Mouse (Mus musculus) embryonic facial prominence, embryonic 10.5 days (tissue): Measurements from ENCODE around the gene Hrnr. TPM values are rescaled to one million over a fixed set of nuclear protein-coding genes. Genes with fewer than 3 reads are reported as not detected.

ENCODE experiments used
- DNase-seq: peaks from one replicate; pipeline ENCODE4 v3.0.0-alpha.2; 2017; ENCODE audit warnings: low spot score
- H3K27ac ChIP-seq: fragments of 300-500 bp; sonication (generic); replicated peaks from 2 replicates; pipeline ENCODE4 v1.5.1; 2016; ENCODE audit warnings: mild to moderate bottlenecking
- H3K27me3 ChIP-seq: fragments of 300-500 bp; sonication (generic); replicated peaks from 2 replicates; pipeline ENCODE4 v1.6.1; 2016; ENCODE audit warnings: low read depth, mild to moderate bottlenecking; ENCODE audit not compliant: poor library complexity, severe bottlenecking
- H3K36me3 ChIP-seq: fragments of 300-500 bp; sonication (generic); replicated peaks from 2 replicates; pipeline ENCODE4 v1.6.1; 2016; ENCODE audit warnings: mild to moderate bottlenecking, moderate library complexity
- H3K4me1 ChIP-seq: fragments of 300-500 bp; sonication (generic); 2 replicates; pipeline ENCODE4 v1.6.1; 2016
- H3K4me3 ChIP-seq: fragments of 300-500 bp; sonication (generic); 2 replicates; pipeline ENCODE4 v1.5.1; 2016; ENCODE audit warnings: mild to moderate bottlenecking, moderate library complexity
- H3K9me3 ChIP-seq: fragments of 300-500 bp; sonication (generic); 2 replicates; pipeline ENCODE4 v1.6.1; 2016; ENCODE audit warnings: mild to moderate bottlenecking
- WGBS: fragments of 180-500 bp; shearing (Covaris S2); methylation state at CpG from one replicate; pipeline ENCODE4 v1.1.7; 2016; 5-methylcytosine and 5-hydroxymethylcytosine counted together
- polyA plus RNA-seq: library from polyadenylated mRNA; unstranded; fragments of >200 nt; fragmentation: Nextera tagmentation; extraction: Ambion mirVana; gene quantifications from 2 replicates; pipeline ENCODE4 v1.2.1, GENCODE M21; 2016

The Hrnr gene
- polyA plus RNA-seq, 1 experiment from 2014 or later, result not detected

DNA sequence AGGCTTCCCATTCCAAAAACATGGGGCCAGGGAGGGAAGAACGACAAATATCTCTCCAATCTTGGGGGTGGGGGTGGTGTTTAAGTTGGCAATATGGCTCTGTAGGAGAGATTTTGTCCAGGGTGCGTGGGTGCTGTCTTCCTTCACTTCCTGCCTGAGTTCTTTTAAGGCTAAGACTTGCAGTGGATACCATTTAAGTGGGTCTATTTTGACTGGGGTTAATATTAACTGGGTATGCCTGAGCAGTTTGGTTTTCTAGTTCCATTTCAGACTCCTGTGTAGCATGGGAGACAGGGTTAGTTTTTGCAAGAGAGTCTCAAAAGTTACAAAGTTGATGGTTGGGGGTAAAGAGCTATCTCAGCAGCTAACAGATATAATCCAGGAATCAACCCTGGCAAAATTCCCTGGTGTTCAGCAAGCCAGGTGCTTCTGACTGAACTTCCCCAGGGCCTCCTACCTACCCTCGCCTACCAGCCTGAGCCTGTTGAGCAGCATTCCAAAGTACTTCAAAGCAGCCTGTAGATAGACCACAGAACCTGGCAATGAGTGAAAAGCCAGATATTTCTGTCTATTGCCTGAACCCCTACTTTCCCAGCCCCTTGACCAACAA, 47.5 kb downstream of the Hrnr start:
- peaks cover 14% of the 10 kb centered on the region for H3K27me3 ChIP-seq
- DNase-seq, result peak; percentile 25
- H3K27ac ChIP-seq, result no peak overlapping the region
- H3K9me3 ChIP-seq, result no peaks in the 10 kb centered on the region
- H3K4me1 ChIP-seq, result peaks cover 2% of the 10 kb centered on the region; the same call in 1 of the 2 replicates
- no peak overlapping the region for H3K4me3 ChIP-seq
- no peaks in the 10 kb centered on the region for H3K36me3 ChIP-seq
- WGBS, result 55% methylated on average over 3 of the region's 3 CpGs

DNA sequence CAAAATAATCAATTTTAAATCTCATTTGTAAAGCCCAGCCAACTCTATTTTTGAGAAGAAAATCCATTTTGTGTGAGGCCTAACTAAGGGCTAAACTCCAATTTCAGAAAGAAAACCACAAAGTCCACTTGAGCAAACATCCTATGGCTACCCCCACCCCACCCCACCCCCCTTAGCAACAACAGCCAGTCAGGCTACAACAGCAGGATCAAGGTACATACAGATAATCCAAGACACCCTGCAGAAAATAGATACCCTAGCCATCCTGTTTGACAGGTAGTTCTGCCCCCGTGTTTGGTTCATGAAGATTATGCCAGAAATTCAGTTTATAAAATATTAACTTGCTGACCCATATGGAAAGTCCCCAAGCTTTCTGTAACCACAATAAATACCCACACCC, 48.6 kb downstream of the Hrnr start:
- WGBS, result 85% methylated on average over 1 of the region's 1 CpGs
- no peaks in the 10 kb centered on the region for H3K9me3 ChIP-seq
- no peaks in the 10 kb centered on the region for H3K36me3 ChIP-seq
- H3K4me3 ChIP-seq, result no peak overlapping the region
- H3K27ac ChIP-seq, result no peak overlapping the region
- no peak for DNase-seq
- H3K27me3 ChIP-seq, result peaks cover 7% of the 10 kb centered on the region; the same call in 1 of the 2 replicates
- no peaks in the 10 kb centered on the region for H3K4me1 ChIP-seq

DNA sequence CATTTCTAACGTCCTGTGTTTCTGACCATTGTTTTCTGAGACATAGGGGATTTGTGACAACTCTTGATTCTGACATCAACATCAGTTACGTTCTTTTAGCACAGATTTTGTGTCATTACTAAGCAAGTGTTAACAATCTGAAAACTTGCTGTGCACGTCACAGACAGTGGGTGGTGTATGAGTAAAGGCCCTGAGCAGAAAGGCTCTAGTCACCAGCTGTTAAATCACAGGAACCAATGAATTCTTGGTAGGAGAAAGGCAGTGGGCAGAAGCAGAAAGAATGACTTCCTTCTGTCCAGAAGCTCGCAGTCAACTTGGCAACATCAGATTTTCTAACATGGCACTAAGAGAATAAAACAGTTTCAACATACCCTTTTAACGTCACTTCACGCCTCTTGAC, 53.9 kb downstream of the Hrnr start:
- Histone ChIP-seq H3K4me1 (no peaks in the 10 kb centered on the region), H3K9me3 (no peaks in the 10 kb centered on the region), H3K27ac (no peak overlapping the region), H3K36me3 (no peaks in the 10 kb centered on the region), H3K27me3 (no peaks in the 10 kb centered on the region), H3K4me3 (no peak overlapping the region)
- 85% methylated on average over 6 of the region's 6 CpGs for WGBS
- no peak for DNase-seq

DNA sequence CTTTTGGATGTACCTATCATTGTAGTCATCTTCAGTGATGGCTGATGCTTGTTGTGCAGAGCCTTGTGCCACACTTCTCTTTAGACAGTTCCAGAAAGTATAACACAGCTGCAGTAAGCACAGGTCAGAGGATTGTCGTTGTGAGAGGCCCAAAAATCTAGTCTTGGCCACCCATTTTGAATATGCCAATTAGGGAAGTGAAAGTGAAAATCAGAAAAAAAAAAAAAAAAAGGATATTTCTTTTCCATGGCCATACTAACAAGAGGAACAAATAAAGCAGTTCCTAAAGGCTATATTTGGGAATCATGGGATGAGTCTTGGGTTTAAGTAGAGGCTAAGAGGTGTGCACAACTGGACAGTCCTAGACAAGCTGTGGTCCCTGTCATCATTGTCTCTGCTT, 55.6 kb downstream of the Hrnr start:
- WGBS, result 82% methylated on average over 1 of the region's 1 CpGs

DNA sequence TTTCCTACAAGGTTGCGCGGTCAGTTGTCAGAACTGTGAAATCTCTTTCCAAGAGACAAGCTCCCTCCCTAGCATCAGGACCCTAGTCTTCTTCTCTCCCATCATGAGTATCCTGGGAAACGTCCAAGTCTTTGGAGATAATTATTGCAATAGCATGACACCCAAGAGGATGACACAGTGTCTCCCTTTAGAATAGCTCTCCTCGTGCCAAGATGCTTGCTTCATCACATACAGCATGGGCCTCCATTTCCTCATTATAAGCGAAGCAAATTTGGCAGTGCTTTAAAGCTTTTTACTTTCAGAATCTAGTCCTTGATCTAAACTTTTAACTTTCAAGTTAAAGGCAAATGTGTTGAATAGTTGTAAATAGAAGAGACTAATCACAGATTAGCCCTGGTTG, 56.1 kb downstream of the Hrnr start:
- Histone ChIP-seq H3K36me3 (no peaks in the 10 kb centered on the region), H3K27ac (no peak overlapping the region), H3K27me3 (no peaks in the 10 kb centered on the region), H3K9me3 (no peaks in the 10 kb centered on the region), H3K4me3 (no peak overlapping the region), H3K4me1 (no peaks in the 10 kb centered on the region)
- DNase-seq, result no peak
- WGBS, result 89% methylated on average over 5 of the region's 5 CpGs

More for the DNA sequence above, 55.6 kb downstream of the Hrnr start:
- H3K36me3 ChIP-seq, result no peaks in the 10 kb centered on the region
- H3K9me3 ChIP-seq, result no peaks in the 10 kb centered on the region
- no peak overlapping the region for H3K4me3 ChIP-seq
- no peaks in the 10 kb centered on the region for H3K4me1 ChIP-seq
- no peak for DNase-seq
- no peak overlapping the region for H3K27ac ChIP-seq
- no peaks in the 10 kb centered on the region for H3K27me3 ChIP-seq

DNA sequence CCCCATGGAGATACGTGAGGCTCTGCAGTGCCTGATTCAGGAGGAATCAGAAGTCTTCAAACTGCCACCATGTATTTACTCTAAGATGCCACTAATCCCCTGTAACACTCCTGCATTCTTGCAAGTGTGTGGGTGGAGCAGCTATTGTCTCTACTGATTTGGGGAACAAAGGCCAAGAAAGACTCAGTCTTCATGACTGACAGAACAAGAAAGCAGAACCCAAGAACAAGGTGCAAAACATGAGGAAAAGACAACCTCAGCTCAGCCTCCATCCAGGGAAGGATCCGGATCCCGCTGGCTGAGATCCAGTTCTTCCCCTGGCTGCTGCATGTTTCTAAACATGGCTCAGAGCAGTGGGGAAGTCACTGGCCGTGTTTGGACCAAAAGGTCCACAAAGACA, 58.6 kb downstream of the Hrnr start:
- no peaks in the 10 kb centered on the region for H3K27me3 ChIP-seq
- no peaks in the 10 kb centered on the region for H3K36me3 ChIP-seq
- no peak for DNase-seq
- 59% methylated on average over 4 of the region's 4 CpGs for WGBS
- H3K9me3 ChIP-seq, result no peaks in the 10 kb centered on the region
- H3K4me1 ChIP-seq, result no peaks in the 10 kb centered on the region
- no peak overlapping the region for H3K4me3 ChIP-seq
- no peak overlapping the region for H3K27ac ChIP-seq

Other genes with a start within 250 kb of the Hrnr start
- not detected in 2 replicates for gene Crnn, start 175.0 kb upstream of the Hrnr start, polyA plus RNA-seq
- not detected in 2 replicates for gene Flg2, start 122.5 kb upstream of the Hrnr start, polyA plus RNA-seq
- gene Flg, start 46.2 kb upstream of the Hrnr start, polyA plus RNA-seq, result not detected in 2 replicates
- not detected in 2 replicates for gene Rptn, start 74.0 kb downstream of the Hrnr start, polyA plus RNA-seq
- gene Tchh, start 122.6 kb downstream of the Hrnr start, polyA plus RNA-seq, result 0.29 and 0.32 TPM in 2 replicates
- gene Tchhl1, start 149.0 kb downstream of the Hrnr start, polyA plus RNA-seq, result not detected in 2 replicates
- 351 and 395 TPM in 2 replicates for gene S100a11, start 200.7 kb downstream of the Hrnr start, polyA plus RNA-seq
- 118 and 146 TPM in 2 replicates for gene S100a10, start 235.3 kb downstream of the Hrnr start, polyA plus RNA-seq